Mouse (Mus musculus) MN1 (cell line): ENCODE measurements around the gene Marveld3.

Source experiments
- DNase-seq: peaks from one replicate; pipeline ENCODE4 v3.0.0-alpha.2; 2016; ENCODE audit warnings: low spot score

The Marveld3 gene

DNA sequence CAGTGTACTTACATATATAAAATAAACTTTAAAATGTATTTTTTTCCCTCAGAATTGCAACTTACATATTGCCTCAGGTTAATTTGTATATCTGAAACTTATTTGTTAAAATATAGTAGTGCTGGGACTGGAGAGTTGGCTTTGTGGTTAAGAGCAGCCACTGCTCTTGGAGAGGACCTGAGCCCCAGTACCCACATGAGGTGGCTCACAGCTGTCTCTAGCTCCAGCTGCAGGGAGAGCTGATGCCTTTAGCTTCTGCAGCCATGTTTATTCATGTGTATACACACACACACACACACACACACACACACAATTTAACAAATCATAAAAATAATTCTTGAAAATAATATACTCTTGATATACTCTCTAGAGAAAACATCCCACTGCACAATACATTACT, 59.6 kb downstream of the Marveld3 start:
- DNase-seq = no peak
